Mouse (Mus musculus): ENCODE data around the gene Olfr1380.

GRCm38 (mm10) chr11:49527947-49528346 is 28.7 kb upstream of the Olfr1380 start, which contains the start of gene Olfr1382:
- TF ChIP-seq HCFC1 (IDR thresholded peaks at IDR 0.05; ENCODE audit: borderline replicate concordance, insufficient read depth, low read length) = no peak
- TF ChIP-seq ZNF384 (IDR thresholded peaks at IDR 0.05; ENCODE audit: low read depth, low read length) = no peak

Data from ES-E14 (cell line).